Mouse (Mus musculus) testis, adult 2 months (tissue): ENCODE measurements around the gene Eya3. TPM values are rescaled to one million over a fixed set of nuclear protein-coding genes. Genes with fewer than 3 reads are reported as not detected.

ENCODE experiments used
- H3K27ac ChIP-seq: fragments of 200-500 bp; 2 replicates; pipeline ENCODE4 v1.5.1; 2012; ENCODE audit warnings: low read depth, low read length; ENCODE audit not compliant: control insufficient read depth, insufficient read depth
- H3K27me3 ChIP-seq: fragments of 200-500 bp; 2 replicates; pipeline ENCODE4 v1.6.1; 2012; ENCODE audit warnings: mild to moderate bottlenecking, low read length, moderate library complexity; ENCODE audit not compliant: control insufficient read depth, insufficient read depth
- H3K36me3 ChIP-seq: fragments of 200-500 bp; 2 replicates; pipeline ENCODE4 v1.6.1; 2012; ENCODE audit warnings: mild to moderate bottlenecking, low read length; ENCODE audit not compliant: control insufficient read depth, insufficient read depth
- H3K4me1 ChIP-seq: fragments of 200-500 bp; 2 replicates; pipeline ENCODE4 v1.6.1; 2012; ENCODE audit warnings: low read length; ENCODE audit not compliant: control insufficient read depth, insufficient read depth
- H3K4me3 ChIP-seq: fragments of 200-500 bp; 2 replicates; pipeline ENCODE4 v1.5.1; 2012; ENCODE audit warnings: low read depth, mild to moderate bottlenecking, low read length, moderate library complexity, mixed read lengths; ENCODE audit not compliant: control insufficient read depth
- CTCF ChIP-seq: fragments of 200-500 bp; IDR thresholded peaks from 2 replicates; pipeline ENCODE4 v1.5.1; 2012; ENCODE audit warnings: low read depth, mild to moderate bottlenecking, inconsistent platforms, low read length, moderate library complexity; ENCODE audit not compliant: control insufficient read depth, insufficient read depth, insufficient replicate concordance
- POLR2A ChIP-seq: fragments of 200-500 bp; IDR thresholded peaks from 2 replicates; pipeline ENCODE4 v1.6.1; 2012; ENCODE audit warnings: low read depth, mild to moderate bottlenecking, inconsistent platforms, low read length, moderate library complexity; ENCODE audit not compliant: control insufficient read depth
- polyA plus RNA-seq: library from polyadenylated mRNA; depleted of rRNA; stranded (reverse); fragments of >200 nt; gene quantifications from 2 replicates; pipeline ENCODE4 v1.2.3, GENCODE M21; 2012

The Eya3 gene
- polyA plus RNA-seq, 1 experiment, result 65.2 TPM

DNA sequence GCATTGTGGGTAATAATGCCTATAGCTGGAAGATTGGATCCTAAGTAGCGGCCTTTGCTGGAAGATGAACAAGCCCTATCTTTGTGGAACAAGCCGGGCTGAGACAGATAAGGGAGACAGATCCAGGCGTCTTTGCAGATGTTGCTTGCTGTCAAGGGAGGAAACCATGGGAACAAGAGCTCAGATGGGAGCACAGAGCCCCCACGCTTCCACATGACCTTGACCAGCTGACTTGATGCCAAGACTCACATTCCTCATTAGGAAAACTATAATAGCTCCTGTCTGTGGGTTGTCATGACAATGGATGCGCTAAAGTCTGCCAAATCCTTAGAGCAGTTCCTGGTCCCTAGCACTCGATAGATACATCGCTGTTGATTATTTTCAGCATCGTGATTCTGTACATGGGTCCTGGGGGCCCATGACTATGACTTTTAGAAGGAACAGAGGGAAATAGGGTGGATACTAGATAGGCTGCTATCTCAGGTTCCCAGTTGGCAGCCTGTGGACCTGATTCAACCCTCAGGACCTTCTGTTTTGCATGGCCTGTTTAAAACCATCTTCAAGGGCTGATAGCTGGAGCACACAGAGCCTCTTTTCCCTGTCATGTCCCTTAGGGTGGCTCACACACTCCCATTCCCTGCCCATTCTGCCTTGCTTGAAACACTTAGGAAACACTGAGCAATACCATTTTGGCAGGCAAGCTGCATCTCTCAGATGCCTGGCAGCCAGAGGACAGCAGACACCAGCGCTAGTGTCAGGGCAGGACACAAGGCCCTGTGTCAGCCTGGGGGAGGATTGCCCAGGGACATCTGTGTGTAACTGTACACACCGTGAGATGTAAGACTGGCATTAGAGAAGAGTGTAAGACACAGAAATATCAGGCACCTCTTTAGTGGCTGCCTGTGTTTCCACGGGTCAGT is 105.5 kb downstream of the Eya3 start:
- TF ChIP-seq POLR2A (no peak), CTCF (no peak)
- Histone ChIP-seq H3K4me3 (no peak overlapping the region), H3K27me3 (no peaks in the 10 kb centered on the region), H3K4me1 (no peaks in the 10 kb centered on the region), H3K36me3 (no peaks in the 10 kb centered on the region), H3K27ac (peak overlapping the region; percentile 25; the same call in 1 of the 2 replicates)

DNA sequence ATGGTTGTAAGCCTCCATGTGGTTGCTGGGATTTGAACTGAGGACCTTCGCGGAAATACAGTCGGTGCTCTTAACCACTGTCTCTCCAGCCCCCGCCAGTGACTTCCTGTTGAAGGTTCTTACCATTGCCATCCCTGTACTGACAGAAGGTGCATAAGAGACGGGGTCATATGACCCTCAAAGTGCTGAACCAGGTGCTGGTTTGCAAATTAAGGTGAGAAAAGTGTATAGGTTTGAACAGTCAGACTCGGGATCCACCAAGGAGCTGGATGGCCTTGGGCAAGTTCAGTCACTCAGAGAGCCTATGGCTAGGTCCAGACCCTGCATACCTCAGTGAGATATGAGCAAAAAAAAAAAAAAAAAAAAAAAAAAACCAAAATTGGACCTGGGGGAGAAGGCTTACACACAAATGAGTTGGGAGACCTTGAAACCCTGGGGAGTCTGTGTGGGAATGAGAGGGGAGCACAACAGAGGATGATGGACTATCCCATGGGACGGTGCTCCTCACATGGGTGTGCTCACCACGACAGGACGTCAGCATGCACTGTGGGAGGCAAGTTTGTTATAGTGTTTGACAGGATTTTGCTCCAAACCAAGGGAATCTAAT is 108.2 kb downstream of the Eya3 start:
- TF ChIP-seq CTCF (no peak), POLR2A (no peak)
- 0 out of 2 replicates have a peak overlapping the region, but pooled peaks have one; percentile 41 for H3K27ac ChIP-seq
- no peaks in the 10 kb centered on the region for H3K4me1 ChIP-seq
- H3K36me3 ChIP-seq, result no peaks in the 10 kb centered on the region
- no peaks in the 10 kb centered on the region for H3K27me3 ChIP-seq
- H3K4me3 ChIP-seq, result no peak overlapping the region

DNA sequence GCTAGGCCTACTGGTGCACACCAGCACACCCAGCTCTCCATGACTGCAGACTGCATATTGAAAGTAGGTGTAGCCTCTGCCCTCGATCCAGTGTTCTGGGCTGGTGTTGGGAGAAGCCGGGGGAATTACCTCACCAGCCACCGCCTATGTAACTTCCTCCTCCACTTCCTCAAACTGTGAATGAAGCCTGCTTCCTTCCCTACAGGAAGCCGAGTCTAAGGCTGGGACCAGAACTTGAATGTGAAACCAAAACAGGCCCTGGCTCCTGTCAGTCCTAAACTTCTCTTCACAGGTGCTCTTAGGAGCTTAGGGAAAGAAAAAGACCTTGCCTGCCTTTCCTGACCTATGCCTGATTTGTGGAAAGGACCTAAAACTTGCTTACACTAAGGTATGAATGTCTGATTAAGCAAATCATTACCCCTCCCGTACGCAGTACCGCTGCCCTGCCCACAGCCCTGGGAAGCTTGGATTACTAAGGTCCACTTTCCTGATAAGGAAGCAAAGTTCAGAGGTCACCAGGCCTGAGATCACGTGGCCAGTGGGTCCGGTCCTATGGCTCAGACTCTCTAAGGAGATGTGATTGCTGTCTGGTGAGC is 109.0 kb downstream of the Eya3 start:
- H3K27ac ChIP-seq, result peak overlapping the region; percentile 63; the same call in 1 of the 2 replicates
- no peak overlapping the region for H3K4me3 ChIP-seq
- TF ChIP-seq CTCF (no peak), POLR2A (no peak)

DNA sequence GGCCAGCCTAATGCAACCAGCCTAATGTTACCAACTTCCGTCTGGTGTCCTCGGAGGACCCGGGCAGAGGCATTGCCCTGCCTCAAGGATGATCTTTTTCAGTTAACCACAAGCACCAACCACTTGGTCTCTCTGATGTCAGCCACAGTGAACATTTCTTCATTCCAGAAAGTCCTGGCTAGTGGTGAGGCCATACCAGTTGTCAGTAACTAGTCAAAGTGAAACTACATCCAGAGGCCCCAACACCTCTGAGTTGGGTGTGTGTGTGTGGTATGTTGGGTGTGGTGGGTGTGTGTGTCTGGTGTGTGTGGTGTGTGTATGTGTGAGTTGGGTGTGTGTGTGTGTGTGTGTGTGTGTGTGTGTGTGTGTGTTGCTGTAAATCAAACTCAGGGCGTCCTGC is 110.0 kb downstream of the Eya3 start:
- Histone ChIP-seq H3K36me3 (no peaks in the 10 kb centered on the region), H3K4me3 (no peak overlapping the region), H3K27ac (no peak overlapping the region), H3K4me1 (no peaks in the 10 kb centered on the region; the same call in 1 of the 2 replicates), H3K27me3 (no peaks in the 10 kb centered on the region)
- TF ChIP-seq POLR2A (no peak), CTCF (no peak)

More for the DNA sequence above, 109.0 kb downstream of the Eya3 start:
- Histone ChIP-seq H3K36me3 (no peaks in the 10 kb centered on the region), H3K4me1 (no peaks in the 10 kb centered on the region), H3K27me3 (no peaks in the 10 kb centered on the region)

DNA sequence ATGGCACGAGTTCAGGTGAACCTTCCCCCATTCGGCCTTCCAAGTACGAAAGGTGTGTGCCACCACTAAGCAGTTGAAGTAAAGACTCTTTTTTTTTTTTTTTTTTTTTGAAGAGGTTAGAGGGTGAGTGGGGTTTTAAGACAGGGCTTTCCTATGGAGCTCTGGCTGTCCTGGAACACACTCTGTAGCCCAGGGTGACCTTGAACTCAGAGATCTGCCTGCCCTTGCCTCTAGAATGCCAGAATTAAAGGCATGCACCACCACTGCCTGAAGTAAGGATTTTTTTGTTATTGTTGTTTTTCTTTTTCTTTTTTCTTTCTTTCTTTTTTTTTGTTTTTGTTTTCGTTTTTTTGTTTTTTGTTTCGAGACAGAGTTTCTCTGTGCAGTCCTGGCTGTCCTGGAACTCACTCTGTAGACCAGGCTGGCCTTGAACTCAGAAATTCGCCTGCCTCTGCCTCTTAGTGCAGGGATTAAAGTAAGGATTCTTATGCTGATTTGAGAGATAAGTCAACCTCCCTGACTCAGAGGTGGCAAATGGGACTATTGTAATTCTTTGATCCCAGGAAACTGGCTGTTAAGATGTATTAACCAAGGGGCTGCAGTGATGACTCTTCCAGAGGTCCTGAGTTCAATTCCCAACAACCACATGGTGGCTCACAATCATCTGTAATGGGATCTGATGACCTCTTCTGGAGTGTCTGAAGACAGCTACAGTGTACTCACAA is 110.6 kb downstream of the Eya3 start:
- Histone ChIP-seq H3K36me3 (no peaks in the 10 kb centered on the region), H3K4me1 (no peaks in the 10 kb centered on the region; the same call in 1 of the 2 replicates), H3K27ac (no peak overlapping the region), H3K4me3 (no peak overlapping the region), H3K27me3 (no peaks in the 10 kb centered on the region)
- no peak for TF ChIP-seq CTCF
- TF ChIP-seq POLR2A, result no peak

DNA sequence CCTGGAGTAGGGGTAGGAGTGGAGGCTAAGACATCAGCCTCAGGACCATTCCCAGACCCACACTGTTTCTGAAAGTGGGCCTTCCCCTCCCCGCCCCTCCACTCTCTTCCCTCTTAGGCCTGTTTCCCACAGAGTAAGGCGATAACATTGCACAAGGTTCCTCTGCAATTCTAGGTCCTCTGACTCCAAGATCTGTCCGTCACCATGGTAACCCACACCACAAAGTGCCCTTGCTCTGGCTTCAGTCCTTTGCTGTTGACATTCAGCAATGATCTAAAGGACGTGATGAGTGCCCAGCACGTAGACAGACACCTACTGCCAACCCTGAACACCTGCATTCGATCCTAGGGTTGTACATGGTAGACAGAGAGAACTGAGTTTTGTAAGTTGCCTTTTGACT is 114.2 kb downstream of the Eya3 start:
- Histone ChIP-seq H3K27ac (no peak overlapping the region), H3K36me3 (no peaks in the 10 kb centered on the region), H3K4me1 (peaks cover 2% of the 10 kb centered on the region), H3K27me3 (no peaks in the 10 kb centered on the region), H3K4me3 (no peak overlapping the region)
- TF ChIP-seq POLR2A, result no peak
- no peak for TF ChIP-seq CTCF
